Mouse (Mus musculus) hindbrain, embryonic 14.5 days (tissue): ENCODE measurements around the gene Tarsl2. TPM values are rescaled to one million over a fixed set of nuclear protein-coding genes. Genes with fewer than 3 reads are reported as not detected.

ENCODE experiments used
- ATAC-seq: fragments of 200-750 bp; cut with Nextera tagmentation; 2 replicates; pipeline ENCODE4 v1.8.0; 2017; ENCODE audit warnings: moderate number of reproducible peaks, mild to moderate bottlenecking, moderate TSS enrichment, moderate library complexity; ENCODE audit not compliant: low FRiP score
- DNase-seq: peaks from one replicate; pipeline ENCODE4 v3.0.0-alpha.2; 2015; ENCODE audit warnings: low spot score
- H3K27ac ChIP-seq: fragments of 300-500 bp; sonication (generic); 2 replicates; pipeline ENCODE4 v1.5.1; 2014; ENCODE audit warnings: mild to moderate bottlenecking, moderate library complexity
- H3K27me3 ChIP-seq: fragments of 300-500 bp; sonication (generic); 2 replicates; pipeline ENCODE4 v1.6.1; 2014; ENCODE audit warnings: mild to moderate bottlenecking, low read length, mixed read lengths; ENCODE audit not compliant: control insufficient read depth, insufficient read depth
- H3K36me3 ChIP-seq: fragments of 300-500 bp; sonication (generic); replicated peaks from 2 replicates; pipeline ENCODE4 v1.6.1; 2014; ENCODE audit not compliant: control insufficient read depth, insufficient read depth
- H3K4me1 ChIP-seq: fragments of 300-500 bp; sonication (generic); replicated peaks from 2 replicates; pipeline ENCODE4 v1.6.1; 2014; ENCODE audit warnings: antibody characterized with exemption, low read length, mixed read lengths; ENCODE audit not compliant: control insufficient read depth, insufficient read depth
- H3K4me2 ChIP-seq: fragments of 300-500 bp; sonication (generic); replicated peaks from 2 replicates; pipeline ENCODE4 v1.6.1; 2014; ENCODE audit warnings: mild to moderate bottlenecking, moderate library complexity
- H3K4me3 ChIP-seq: fragments of 300-500 bp; sonication (generic); replicated peaks from 2 replicates; pipeline ENCODE4 v1.5.1; 2014; ENCODE audit warnings: mild to moderate bottlenecking, low read length
- H3K9ac ChIP-seq: fragments of 300-500 bp; sonication (generic); 2 replicates; pipeline ENCODE4 v1.6.1; 2014
- H3K9me3 ChIP-seq: fragments of 300-500 bp; sonication (generic); 2 replicates; pipeline ENCODE4 v1.6.1; 2016; ENCODE audit warnings: low read length; ENCODE audit not compliant: control insufficient read depth
- WGBS: fragments of 180-500 bp; shearing (Covaris S2); extraction: QIAGEN DNeasy Blood & Tissue Kit; methylation state at CpG from one replicate; pipeline ENCODE4 v1.1.7; 2014; 5-methylcytosine and 5-hydroxymethylcytosine counted together
- polyA plus RNA-seq: library from polyadenylated mRNA; unstranded; fragments of >200 nt; fragmentation: Nextera tagmentation; extraction: Ambion mirVana; gene quantifications from 2 replicates; pipeline ENCODE4 v1.2.1, GENCODE M21; 2014

Gene Tarsl2
- polyA plus RNA-seq, 1 experiment from 2014 or later: 23.7 TPM

- Histone ChIP-seq H3K27me3 (0 out of 2 replicates have a peak, but pooled peaks cover 5% of the 10 kb centered on the region), H3K4me1 (no peaks in the 10 kb centered on the region), H3K9me3 (no peaks in the 10 kb centered on the region), H3K4me2 (no peak overlapping the region), H3K9ac (no peak overlapping the region), H3K36me3 (peaks cover 6% of the 10 kb centered on the region; the same call in 1 of the 2 replicates), H3K4me3 (no peak overlapping the region), H3K27ac (no peak overlapping the region)
- WGBS: 74% methylated on average over 6 of the region's 6 CpGs
- DNase-seq (peak; percentile 59), ATAC-seq (no peak)
Measured at GRCm38 (mm10) chr7:65642371-65643304, 2.1 kb upstream of the Tarsl2 start.

GRCm38 (mm10) chr7:65643861-65644421 lies 757 bp upstream of the Tarsl2 start:
- ATAC-seq: peak; percentile 4; the same call in 1 of the 2 replicates
- H3K27me3 ChIP-seq: 0 out of 2 replicates have a peak, but pooled peaks cover 5% of the 10 kb centered on the region
- 38% methylated on average over 6 of the region's 6 CpGs for WGBS
- peak overlapping the region; percentile 82; the same call in 1 of the 2 replicates for H3K27ac ChIP-seq
- H3K36me3 ChIP-seq: peaks cover 14% of the 10 kb centered on the region
- no peaks in the 10 kb centered on the region for H3K4me1 ChIP-seq
- peak overlapping the region; percentile 62 for H3K4me2 ChIP-seq
- no peaks in the 10 kb centered on the region for H3K9me3 ChIP-seq
- peak overlapping the region; percentile 58 for H3K4me3 ChIP-seq
- H3K9ac ChIP-seq: peak overlapping the region; percentile 41; the same call in 1 of the 2 replicates
- no peak for DNase-seq

GRCm38 (mm10) chr7:65645996-65646395 lies 1.3 kb downstream of the Tarsl2 start:
- no peak for ATAC-seq
- Histone ChIP-seq H3K9ac (no peak overlapping the region), H3K4me2 (no peak overlapping the region)

GRCm38 (mm10) chr7:65650662-65651061 lies 6.0 kb downstream of the Tarsl2 start:
- Histone ChIP-seq H3K4me3 (no peak overlapping the region), H3K27ac (no peak overlapping the region), H3K36me3 (peaks cover 50% of the 10 kb centered on the region), H3K4me1 (no peaks in the 10 kb centered on the region), H3K9ac (no peak overlapping the region), H3K27me3 (no peaks in the 10 kb centered on the region), H3K4me2 (no peak overlapping the region), H3K9me3 (no peaks in the 10 kb centered on the region)
- 91% methylated on average over 4 of the region's 4 CpGs for WGBS
- ATAC-seq: no peak
- DNase-seq: no peak

More at GRCm38 (mm10) chr7:65645996-65646395, 1.3 kb downstream of the Tarsl2 start:
- WGBS: 89% methylated on average over 8 of the region's 8 CpGs
- H3K4me1 ChIP-seq: no peaks in the 10 kb centered on the region
- no peak overlapping the region for H3K27ac ChIP-seq
- peaks cover 27% of the 10 kb centered on the region for H3K36me3 ChIP-seq
- H3K4me3 ChIP-seq: no peak overlapping the region
- H3K9me3 ChIP-seq: no peaks in the 10 kb centered on the region
- H3K27me3 ChIP-seq: 0 out of 2 replicates have a peak, but pooled peaks cover 5% of the 10 kb centered on the region
- no peak for DNase-seq

GRCm38 (mm10) chr7:65657490-65658120 lies 12.9 kb downstream of the Tarsl2 start:
- Histone ChIP-seq H3K4me3 (no peak overlapping the region), H3K9me3 (no peaks in the 10 kb centered on the region), H3K4me1 (no peaks in the 10 kb centered on the region), H3K27me3 (no peaks in the 10 kb centered on the region), H3K4me2 (no peak overlapping the region), H3K27ac (no peak overlapping the region), H3K9ac (no peak overlapping the region), H3K36me3 (peaks cover 49% of the 10 kb centered on the region)
- ATAC-seq: no peak
- DNase-seq: no peak
- WGBS: 94% methylated on average over 2 of the region's 2 CpGs

GRCm38 (mm10) chr7:65663225-65663790 lies 18.6 kb downstream of the Tarsl2 start:
- no peak for ATAC-seq
- Histone ChIP-seq H3K4me1 (no peaks in the 10 kb centered on the region), H3K27me3 (no peaks in the 10 kb centered on the region), H3K36me3 (peaks cover 48% of the 10 kb centered on the region), H3K4me2 (no peak overlapping the region), H3K9ac (no peak overlapping the region), H3K4me3 (no peak overlapping the region), H3K9me3 (no peaks in the 10 kb centered on the region), H3K27ac (no peak overlapping the region)
- 86% methylated on average over 11 of the region's 11 CpGs for WGBS
- no peak for DNase-seq

GRCm38 (mm10) chr7:65663886-65664285 lies 19.2 kb downstream of the Tarsl2 start:
- ATAC-seq (no peak), DNase-seq (no peak)
- 89% methylated on average over 14 of the region's 14 CpGs for WGBS
- Histone ChIP-seq H3K27ac (no peak overlapping the region), H3K36me3 (peaks cover 48% of the 10 kb centered on the region), H3K27me3 (no peaks in the 10 kb centered on the region), H3K4me1 (no peaks in the 10 kb centered on the region), H3K4me3 (no peak overlapping the region), H3K4me2 (no peak overlapping the region), H3K9me3 (no peaks in the 10 kb centered on the region), H3K9ac (no peak overlapping the region)

GRCm38 (mm10) chr7:65667491-65667890 lies 22.8 kb downstream of the Tarsl2 start:
- Histone ChIP-seq H3K4me3 (no peak overlapping the region), H3K36me3 (peaks cover 45% of the 10 kb centered on the region), H3K4me2 (no peak overlapping the region), H3K9me3 (no peaks in the 10 kb centered on the region), H3K4me1 (no peaks in the 10 kb centered on the region), H3K27ac (no peak overlapping the region), H3K9ac (no peak overlapping the region), H3K27me3 (no peaks in the 10 kb centered on the region)
- no peak for DNase-seq
- WGBS: 90% methylated on average over 6 of the region's 6 CpGs
- ATAC-seq: no peak

GRCm38 (mm10) chr7:65678050-65678449 lies 33.4 kb downstream of the Tarsl2 start:
- DNase-seq (no peak), ATAC-seq (no peak)
- H3K9me3 ChIP-seq: no peaks in the 10 kb centered on the region
- H3K4me3 ChIP-seq: no peak overlapping the region
- no peak overlapping the region for H3K4me2 ChIP-seq
- H3K27me3 ChIP-seq: no peaks in the 10 kb centered on the region
- H3K4me1 ChIP-seq: no peaks in the 10 kb centered on the region
- no peak overlapping the region for H3K9ac ChIP-seq
- WGBS: 81% methylated on average over 10 of the region's 10 CpGs
- H3K27ac ChIP-seq: no peak overlapping the region
- peaks cover 33% of the 10 kb centered on the region for H3K36me3 ChIP-seq
